ENCODE assay signal across 1 mouse cellular context in the genomic region with DNA sequence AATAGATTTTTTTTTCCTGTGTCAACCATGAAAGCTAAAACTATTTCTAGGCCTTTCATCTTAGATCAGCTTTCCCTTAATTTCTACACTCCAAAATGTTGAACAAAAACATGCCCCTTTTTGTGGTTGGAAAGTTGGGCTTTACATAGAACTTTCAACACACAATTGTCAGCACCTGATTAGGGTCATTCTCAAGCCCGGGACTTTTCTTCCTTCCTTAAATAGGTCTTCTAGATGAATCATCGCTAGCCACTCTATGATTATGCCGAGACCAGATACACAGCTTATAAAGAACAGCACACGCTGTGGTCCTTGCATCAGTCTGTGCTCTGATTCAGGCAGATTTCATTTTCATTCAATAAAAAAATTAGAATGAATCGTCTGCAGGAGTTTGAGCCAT.
TF ChIP-seq lines count a peak whose summit lies in the region.

No protein-coding gene starts in this region.

TF ChIP-seq in CH12.LX, 34 proteins besides CTCF, POLR2A, EP300 and RAD21 (continued from another document):
- TF ChIP-seq RCOR1 (conservative IDR thresholded peaks at IDR 0.05; ENCODE audit: low read depth, low read length), result peak; percentile 83
